Mouse (Mus musculus) limb, embryonic 10.5 days (tissue): ENCODE data around the gene Cstad. TPM values are rescaled to one million over a fixed set of nuclear protein-coding genes. Genes with fewer than 3 reads are reported as not detected.

Experiments used
- DNase-seq: peaks from one replicate; pipeline ENCODE4 v3.0.0-alpha.2; 2017; ENCODE audit warnings: low spot score
- H3K27ac ChIP-seq: fragments of 300-500 bp; sonication (generic); 2 replicates; pipeline ENCODE4 v1.5.1; 2016; ENCODE audit warnings: mild to moderate bottlenecking
- H3K27me3 ChIP-seq: fragments of 300-500 bp; sonication (generic); 2 replicates; pipeline ENCODE4 v1.6.1; 2016; ENCODE audit warnings: low read depth, mild to moderate bottlenecking; ENCODE audit not compliant: poor library complexity, severe bottlenecking
- H3K36me3 ChIP-seq: fragments of 300-500 bp; sonication (generic); 2 replicates; pipeline ENCODE4 v1.6.1; 2016; ENCODE audit warnings: mild to moderate bottlenecking, moderate library complexity
- H3K4me1 ChIP-seq: fragments of 300-500 bp; sonication (generic); 2 replicates; pipeline ENCODE4 v1.6.1; 2016
- H3K4me3 ChIP-seq: fragments of 300-500 bp; sonication (generic); 2 replicates; pipeline ENCODE4 v1.5.1; 2016; ENCODE audit warnings: mild to moderate bottlenecking, moderate library complexity
- H3K9me3 ChIP-seq: fragments of 300-500 bp; sonication (generic); replicated peaks from 2 replicates; pipeline ENCODE4 v1.6.1; 2016; ENCODE audit warnings: mild to moderate bottlenecking
- WGBS: fragments of 180-500 bp; shearing (Covaris S2); methylation state at CpG from one replicate; pipeline ENCODE4 v1.1.7; 2016; 5-methylcytosine and 5-hydroxymethylcytosine counted together
- polyA plus RNA-seq: library from polyadenylated mRNA; unstranded; fragments of >200 nt; fragmentation: Nextera tagmentation; extraction: Ambion mirVana; gene quantifications from 2 replicates; pipeline ENCODE4 v1.2.1, GENCODE M21; 2016

Gene Cstad
- polyA plus RNA-seq, 1 experiment from 2014 or later: 0.95 TPM

GRCm38 (mm10) chr2:30578006-30578405, 16.8 kb upstream of the Cstad start:
- Histone ChIP-seq H3K9me3 (no peaks in the 10 kb centered on the region), H3K4me1 (no peaks in the 10 kb centered on the region), H3K4me3 (no peak overlapping the region), H3K36me3 (no peaks in the 10 kb centered on the region), H3K27me3 (no peaks in the 10 kb centered on the region), H3K27ac (no peak overlapping the region)
- WGBS: 59% methylated on average over 2 of the region's 2 CpGs
- DNase-seq: no peak

DNA sequence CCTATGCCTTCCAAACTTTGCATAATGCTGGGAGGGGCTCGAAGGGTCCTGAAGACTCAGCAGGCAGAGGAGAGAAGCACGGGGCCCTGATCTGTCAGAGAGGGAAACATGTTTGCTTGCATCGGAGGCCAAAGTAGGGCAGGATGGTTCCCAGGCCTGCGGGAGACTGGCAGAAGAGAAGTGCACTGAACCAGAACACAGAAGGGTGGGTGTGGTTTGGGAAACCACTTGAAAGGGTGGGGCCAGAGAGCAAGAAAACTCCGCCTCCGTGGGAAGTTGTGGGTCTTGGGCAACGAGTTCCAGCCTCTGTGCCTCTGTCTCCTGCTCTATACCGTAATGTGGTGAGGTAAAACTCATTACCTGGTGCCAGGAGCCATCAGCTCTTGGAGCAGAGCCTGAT, 7.7 kb upstream of the Cstad start:
- Histone ChIP-seq H3K4me3 (no peak overlapping the region), H3K36me3 (no peaks in the 10 kb centered on the region), H3K9me3 (no peaks in the 10 kb centered on the region), H3K27me3 (no peaks in the 10 kb centered on the region), H3K4me1 (peaks cover 40% of the 10 kb centered on the region), H3K27ac (peak overlapping the region; percentile 10; the same call in 1 of the 2 replicates)
- DNase-seq: no peak
- 47% methylated on average over 8 of the region's 8 CpGs for whole genome bisulfite sequencing

- no peaks in the 10 kb centered on the region for H3K36me3 ChIP-seq
- no peaks in the 10 kb centered on the region for H3K9me3 ChIP-seq
- 62% methylated on average over 2 of the region's 2 CpGs for WGBS
- H3K27me3 ChIP-seq: no peaks in the 10 kb centered on the region
- H3K4me3 ChIP-seq: no peak overlapping the region
- 0 out of 2 replicates have a peak overlapping the region, but pooled peaks have one; percentile 10 for H3K27ac ChIP-seq
- H3K4me1 ChIP-seq: peaks cover 44% of the 10 kb centered on the region
- DNase-seq: no peak
Measured at GRCm38 (mm10) chr2:30587671-30588070, 7.2 kb upstream of the Cstad start.

- peak overlapping the region; percentile 32 for H3K27ac ChIP-seq
- DNase-seq: no peak
- H3K9me3 ChIP-seq: no peaks in the 10 kb centered on the region
- no peaks in the 10 kb centered on the region for H3K36me3 ChIP-seq
- WGBS: 75% methylated on average over 4 of the region's 4 CpGs
- peaks cover 57% of the 10 kb centered on the region for H3K4me1 ChIP-seq
- no peaks in the 10 kb centered on the region for H3K27me3 ChIP-seq
- no peak overlapping the region for H3K4me3 ChIP-seq
Measured at GRCm38 (mm10) chr2:30588985-30589511, 5.8 kb upstream of the Cstad start.

DNA sequence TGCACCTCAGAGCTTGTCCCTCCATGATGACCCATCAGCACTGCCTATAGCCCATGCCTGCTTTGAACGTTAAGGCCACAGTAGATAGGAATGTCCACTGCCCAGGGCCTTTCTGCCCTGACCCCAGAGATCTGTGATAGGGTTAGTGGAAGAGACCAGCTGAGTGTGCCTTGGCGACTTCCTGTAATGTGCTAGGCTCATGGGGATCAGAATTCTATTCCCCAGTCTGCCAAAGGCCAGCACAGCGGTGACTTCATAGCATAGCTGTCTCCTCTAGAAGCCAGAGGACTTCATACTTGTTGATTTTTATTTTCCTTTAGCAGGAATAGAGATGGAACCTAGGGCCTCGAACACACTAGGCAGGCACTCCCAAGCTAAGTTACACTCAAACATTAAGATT, 5.1 kb upstream of the Cstad start:
- peak overlapping the region; percentile 32 for H3K27ac ChIP-seq
- H3K36me3 ChIP-seq: no peaks in the 10 kb centered on the region
- H3K4me3 ChIP-seq: no peak overlapping the region
- WGBS: 79% methylated on average over 4 of the region's 4 CpGs
- DNase-seq: no peak
- H3K27me3 ChIP-seq: no peaks in the 10 kb centered on the region
- peaks cover 64% of the 10 kb centered on the region for H3K4me1 ChIP-seq
- H3K9me3 ChIP-seq: no peaks in the 10 kb centered on the region

- Histone ChIP-seq H3K9me3 (no peaks in the 10 kb centered on the region), H3K27me3 (no peaks in the 10 kb centered on the region), H3K4me3 (peak overlapping the region; percentile 33; the same call in 1 of the 2 replicates), H3K4me1 (peaks cover 74% of the 10 kb centered on the region), H3K27ac (peak overlapping the region; percentile 73), H3K36me3 (no peaks in the 10 kb centered on the region)
- 9% methylated on average over 3 of the region's 3 CpGs for WGBS
- no peak for DNase-seq
Measured at GRCm38 (mm10) chr2:30590909-30591308, 3.9 kb upstream of the Cstad start.

GRCm38 (mm10) chr2:30592391-30592790, 2.4 kb upstream of the Cstad start:
- H3K27ac ChIP-seq: peak overlapping the region; percentile 96; the same call in 1 of the 2 replicates
- DNase-seq: no peak
- no peaks in the 10 kb centered on the region for H3K9me3 ChIP-seq
- H3K27me3 ChIP-seq: no peaks in the 10 kb centered on the region
- no peaks in the 10 kb centered on the region for H3K36me3 ChIP-seq
- no peak overlapping the region for H3K4me3 ChIP-seq
- 73% methylated on average over 6 of the region's 6 CpGs for WGBS
- peaks cover 66% of the 10 kb centered on the region for H3K4me1 ChIP-seq

DNA sequence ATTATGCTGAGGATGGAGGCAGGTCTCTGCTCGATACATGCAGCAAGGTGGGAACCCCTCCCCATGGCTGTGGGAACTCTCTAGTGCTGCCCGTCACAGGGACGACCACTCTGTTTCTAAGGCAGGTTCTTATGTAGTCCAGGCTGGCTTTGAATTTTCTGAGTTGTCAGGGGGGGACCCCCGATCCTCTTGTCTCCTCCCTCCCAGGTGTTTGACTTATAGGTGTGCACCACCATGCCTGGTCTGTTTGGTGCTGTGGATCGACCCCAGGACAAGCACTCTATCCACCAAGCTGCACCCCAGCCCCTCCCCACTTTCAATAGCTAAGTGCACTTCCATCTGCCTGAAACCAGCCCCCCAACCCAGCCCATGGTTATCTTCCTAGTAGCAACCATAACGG, 1.9 kb upstream of the Cstad start:
- Histone ChIP-seq H3K4me1 (peaks cover 62% of the 10 kb centered on the region), H3K27ac (peak overlapping the region; percentile 96), H3K36me3 (no peaks in the 10 kb centered on the region)

GRCm38 (mm10) chr2:30593636-30594310, 1.1 kb upstream of the Cstad start:
- Histone ChIP-seq H3K4me1 (peaks cover 58% of the 10 kb centered on the region), H3K27me3 (no peaks in the 10 kb centered on the region), H3K9me3 (no peaks in the 10 kb centered on the region), H3K36me3 (no peaks in the 10 kb centered on the region), H3K4me3 (peak overlapping the region; percentile 61), H3K27ac (peak overlapping the region; percentile 96)
- DNase-seq: no peak
- WGBS: 85% methylated on average over 13 of the region's 13 CpGs

More for the DNA sequence above, 1.9 kb upstream of the Cstad start:
- DNase-seq: no peak
- 87% methylated on average over 6 of the region's 6 CpGs for WGBS
- H3K9me3 ChIP-seq: no peaks in the 10 kb centered on the region
- no peaks in the 10 kb centered on the region for H3K27me3 ChIP-seq
- H3K4me3 ChIP-seq: no peak overlapping the region

DNA sequence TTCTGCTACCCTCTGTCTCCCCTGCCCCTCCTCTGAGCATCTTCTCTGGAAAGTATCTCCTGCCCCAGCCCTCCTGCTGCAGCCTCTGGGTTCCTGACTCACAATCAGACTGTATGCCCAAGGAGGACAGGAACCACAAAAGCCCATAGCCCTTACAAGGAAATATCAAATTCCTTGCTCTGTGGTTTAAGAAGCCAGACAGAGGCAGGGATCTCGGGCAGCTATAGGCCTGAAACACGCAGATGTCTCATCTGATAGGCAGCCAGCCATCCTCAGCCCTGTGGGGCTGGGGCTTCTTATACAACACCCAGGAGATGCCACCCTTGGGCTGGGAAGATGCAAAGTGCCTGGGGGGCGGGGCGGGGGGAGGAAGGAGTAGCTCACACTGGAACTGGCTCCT, 956 bp downstream of the Cstad start:
- WGBS: 89% methylated on average over 4 of the region's 4 CpGs
- H3K27me3 ChIP-seq: no peaks in the 10 kb centered on the region
- peak overlapping the region; percentile 96 for H3K27ac ChIP-seq
- H3K4me1 ChIP-seq: peaks cover 61% of the 10 kb centered on the region
- DNase-seq: no peak
- no peaks in the 10 kb centered on the region for H3K9me3 ChIP-seq
- no peaks in the 10 kb centered on the region for H3K36me3 ChIP-seq
- H3K4me3 ChIP-seq: peak overlapping the region; percentile 61; the same call in 1 of the 2 replicates

DNA sequence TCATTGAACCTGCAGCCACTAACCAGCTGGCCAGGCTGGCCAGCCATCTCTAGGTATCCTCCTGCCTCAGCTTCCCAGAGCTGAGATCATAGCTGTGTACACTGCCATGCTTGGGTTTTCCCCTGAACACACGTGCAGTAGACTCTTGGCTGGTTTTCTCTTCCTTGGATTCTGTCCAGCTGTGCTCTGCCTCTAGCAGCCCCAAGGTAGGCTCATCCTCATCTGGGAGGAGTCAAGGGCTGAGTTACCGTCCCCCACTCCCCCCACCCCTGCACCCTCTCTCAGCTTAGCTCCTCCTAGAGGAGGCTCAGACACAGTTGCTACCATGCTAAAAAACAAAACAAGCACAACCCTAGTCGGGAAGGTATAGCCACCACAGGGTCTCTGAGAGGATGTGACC, 4.8 kb downstream of the Cstad start:
- Histone ChIP-seq H3K9me3 (no peaks in the 10 kb centered on the region), H3K36me3 (no peaks in the 10 kb centered on the region), H3K4me1 (peaks cover 63% of the 10 kb centered on the region), H3K27me3 (no peaks in the 10 kb centered on the region), H3K4me3 (no peak overlapping the region; the same call in 1 of the 2 replicates), H3K27ac (peak overlapping the region; percentile 84; the same call in 1 of the 2 replicates)
- DNase-seq: no peak
- 71% methylated on average over 3 of the region's 3 CpGs for WGBS

DNA sequence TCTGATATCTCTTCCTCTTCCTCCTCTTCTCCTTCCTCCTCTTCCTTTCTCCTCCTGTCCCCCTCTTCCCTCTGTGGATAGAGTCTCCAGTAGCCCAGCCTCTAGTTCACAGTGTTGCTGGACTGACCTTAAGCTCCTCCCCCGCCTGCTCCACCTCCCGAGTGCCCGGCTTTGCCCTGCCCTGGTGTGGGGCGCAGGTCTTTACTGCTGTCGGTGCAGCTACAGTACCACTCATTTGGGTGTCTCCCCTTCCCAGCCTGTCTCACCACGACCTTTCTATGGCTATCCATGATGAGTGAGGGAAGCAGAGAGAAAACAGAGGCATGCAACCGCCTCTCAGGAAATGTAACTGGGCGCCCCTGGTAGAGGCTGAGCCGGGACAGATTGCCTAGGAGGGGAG, 5.5 kb downstream of the Cstad start:
- DNase-seq: no peak
- 12% methylated on average over 9 of the region's 9 CpGs for WGBS

GRCm38 (mm10) chr2:30600965-30601841, 6.4 kb downstream of the Cstad start:
- WGBS: 15% methylated on average over 20 of the region's 20 CpGs
- peak overlapping the region; percentile 34 for H3K4me3 ChIP-seq
- H3K27me3 ChIP-seq: no peaks in the 10 kb centered on the region
- H3K4me1 ChIP-seq: peaks cover 65% of the 10 kb centered on the region
- peak overlapping the region; percentile 84 for H3K27ac ChIP-seq
- no peaks in the 10 kb centered on the region for H3K36me3 ChIP-seq
- DNase-seq: peak; percentile 43
- no peaks in the 10 kb centered on the region for H3K9me3 ChIP-seq

More for the DNA sequence above, 5.5 kb downstream of the Cstad start:
- peaks cover 65% of the 10 kb centered on the region for H3K4me1 ChIP-seq
- H3K4me3 ChIP-seq: peak overlapping the region; percentile 34
- H3K27ac ChIP-seq: peak overlapping the region; percentile 84
- H3K9me3 ChIP-seq: no peaks in the 10 kb centered on the region
- H3K36me3 ChIP-seq: no peaks in the 10 kb centered on the region
- H3K27me3 ChIP-seq: no peaks in the 10 kb centered on the region
